Mouse (Mus musculus) hindbrain, embryonic 12.5 days (tissue): ENCODE results near the gene Gdf10. TPM values are rescaled to one million over a fixed set of nuclear protein-coding genes. Genes with fewer than 3 reads are reported as not detected.
A peak's percentile ranks its signal among the peaks of the same experiment; 100 is the strongest.

ENCODE experiments used
- ATAC-seq: fragments of 200-750 bp; cut with Nextera tagmentation; 2 replicates; pipeline ENCODE4 v1.8.0; 2017; ENCODE audit warnings: moderate TSS enrichment; ENCODE audit not compliant: low FRiP score
- H3K27ac ChIP-seq: fragments of 300-500 bp; sonication (generic); 2 replicates; pipeline ENCODE4 v1.5.1; 2016; ENCODE audit warnings: mild to moderate bottlenecking
- H3K27me3 ChIP-seq: fragments of 300-500 bp; sonication (generic); 2 replicates; pipeline ENCODE4 v1.6.1; 2016; ENCODE audit warnings: mild to moderate bottlenecking
- H3K36me3 ChIP-seq: fragments of 300-500 bp; sonication (generic); 2 replicates; pipeline ENCODE4 v1.6.1; 2016; ENCODE audit warnings: mild to moderate bottlenecking
- H3K4me1 ChIP-seq: fragments of 300-500 bp; sonication (generic); 2 replicates; pipeline ENCODE4 v1.6.1; 2016
- H3K4me2 ChIP-seq: fragments of 300-500 bp; sonication (generic); replicated peaks from 2 replicates; pipeline ENCODE4 v1.6.1; 2016; ENCODE audit warnings: mild to moderate bottlenecking
- H3K4me3 ChIP-seq: fragments of 300-500 bp; sonication (generic); 2 replicates; pipeline ENCODE4 v1.5.1; 2016; ENCODE audit warnings: mild to moderate bottlenecking
- H3K9ac ChIP-seq: fragments of 300-500 bp; sonication (generic); 2 replicates; pipeline ENCODE4 v1.6.1; 2016; ENCODE audit warnings: mild to moderate bottlenecking, moderate library complexity
- H3K9me3 ChIP-seq: fragments of 300-500 bp; sonication (generic); replicated peaks from 2 replicates; pipeline ENCODE4 v1.6.1; 2016; ENCODE audit warnings: mild to moderate bottlenecking
- WGBS: fragments of 180-500 bp; shearing (Covaris S2); methylation state at CpG from one replicate; pipeline ENCODE4 v1.1.7; 2016; 5-methylcytosine and 5-hydroxymethylcytosine counted together
- polyA plus RNA-seq: library from polyadenylated mRNA; unstranded; fragments of >200 nt; fragmentation: Nextera tagmentation; extraction: Ambion mirVana; gene quantifications from 2 replicates; pipeline ENCODE4 v1.2.1, GENCODE M21; 2016

Gdf10 gene
- polyA plus RNA-seq = 17.8 and 23.7 TPM in 2 replicates

DNA sequence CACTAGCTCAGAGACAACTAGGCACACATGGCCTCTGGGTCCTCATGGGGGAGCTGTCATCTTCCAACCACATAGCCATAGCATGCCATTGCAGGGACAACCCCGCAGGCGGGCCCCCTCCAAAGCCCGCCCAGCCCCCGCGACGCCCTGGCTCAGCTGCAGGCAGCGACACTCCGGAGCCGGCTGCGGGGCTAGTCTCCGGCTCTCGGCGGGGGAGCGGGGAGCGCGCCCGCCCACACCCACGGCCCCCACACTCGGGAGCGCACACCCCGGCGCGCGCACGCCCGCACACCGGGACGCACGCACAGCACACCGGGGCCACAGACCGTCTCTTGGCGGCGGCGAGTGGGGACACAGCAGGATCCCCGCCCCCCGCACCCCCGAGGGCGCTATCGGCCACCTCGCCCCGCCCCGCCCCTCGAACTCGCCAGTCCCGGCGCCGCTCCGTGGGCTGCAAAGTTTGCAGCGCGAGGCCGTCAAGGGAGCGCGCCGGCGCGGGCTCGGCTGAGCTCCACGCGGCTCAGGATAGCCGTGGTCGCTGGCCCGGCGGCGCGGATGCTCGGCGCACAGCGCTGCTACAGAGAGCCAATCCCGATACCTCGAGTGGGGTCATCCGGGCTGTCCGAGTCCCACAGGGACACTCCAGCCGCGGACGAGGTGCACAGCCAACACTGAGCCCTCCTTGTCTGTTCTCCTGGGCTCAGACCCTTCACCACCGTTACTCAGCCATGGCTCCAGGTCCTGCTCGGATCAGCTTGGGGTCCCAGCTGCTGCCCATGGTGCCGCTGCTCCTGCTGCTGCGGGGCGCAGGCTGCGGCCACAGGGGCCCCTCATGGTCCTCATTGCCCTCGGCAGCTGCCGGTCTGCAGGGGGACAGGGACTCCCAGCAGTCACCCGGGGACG lies at the start of gene Gdf10:
TSS of gene Gdf10 (plus strand) at position 420 of the 903 bp plus-strand sequence.
- peak; percentile 80 for ATAC-seq
- Histone ChIP-seq H3K4me2 (peak within 1 kb of the TSS; percentile 100), H3K4me1 (peaks cover 25% of the 10 kb centered on the region), H3K9ac (peak within 1 kb of the TSS; percentile 62), H3K36me3 (no peaks in the 10 kb centered on the region), H3K9me3 (no peaks in the 10 kb centered on the region), H3K27ac (peak within 1 kb of the TSS; percentile 62), H3K4me3 (peak within 1 kb of the TSS; percentile 70), H3K27me3 (peaks cover 68% of the 10 kb centered on the region)
- WGBS = under 1% methylated on average over 72 of the region's 85 CpGs

DNA sequence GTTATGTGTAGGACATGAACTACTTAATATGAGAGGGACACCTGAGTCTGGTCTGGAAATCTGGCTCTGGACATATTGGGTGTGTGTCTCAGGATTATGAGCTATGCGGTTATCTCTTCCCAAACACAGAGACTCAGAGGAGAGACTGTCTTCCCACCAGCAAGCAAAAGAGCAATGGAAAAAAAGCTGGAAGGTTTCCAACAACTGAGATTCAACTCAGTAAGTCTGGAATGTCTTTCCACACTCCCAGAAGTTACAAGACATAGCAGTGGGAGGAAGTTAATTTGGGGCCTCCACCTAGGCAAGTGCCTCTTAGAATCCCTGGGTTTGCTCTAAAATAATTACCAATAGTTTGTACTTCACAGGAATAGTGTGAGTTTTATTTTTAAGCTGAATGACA lies 44.6 kb upstream of the Gdf10 start:
- Histone ChIP-seq H3K36me3 (no peaks in the 10 kb centered on the region), H3K9me3 (no peaks in the 10 kb centered on the region), H3K27ac (no peak overlapping the region), H3K4me3 (no peak overlapping the region), H3K9ac (no peak overlapping the region), H3K27me3 (no peaks in the 10 kb centered on the region), H3K4me2 (no peak overlapping the region), H3K4me1 (peaks cover 5% of the 10 kb centered on the region; the same call in 1 of the 2 replicates)
- no peak for ATAC-seq
- 89% methylated on average over 1 of the region's 1 CpGs for WGBS

DNA sequence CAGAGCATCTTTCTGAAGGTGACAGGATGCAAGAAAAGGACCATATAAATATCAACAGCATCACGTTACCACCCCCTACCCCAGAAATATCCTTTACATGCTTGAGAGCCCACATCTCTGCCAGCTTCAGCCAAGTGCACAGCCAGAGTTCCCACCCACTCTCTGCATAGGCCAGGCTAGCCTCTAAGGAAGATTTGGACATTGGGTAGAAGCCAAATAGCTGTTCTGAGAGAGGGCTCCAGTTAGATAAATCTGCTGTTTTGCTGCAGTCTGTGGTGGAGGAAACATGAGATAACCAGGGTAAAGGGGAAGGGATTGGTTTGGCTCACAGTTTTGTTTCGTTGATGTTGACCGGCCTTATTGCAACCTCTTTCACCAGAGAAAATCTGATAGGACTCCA lies 43.2 kb upstream of the Gdf10 start:
- ATAC-seq = no peak
- Histone ChIP-seq H3K27ac (no peak overlapping the region), H3K9ac (no peak overlapping the region), H3K36me3 (no peaks in the 10 kb centered on the region), H3K4me3 (no peak overlapping the region), H3K9me3 (no peaks in the 10 kb centered on the region), H3K4me2 (no peak overlapping the region), H3K27me3 (no peaks in the 10 kb centered on the region), H3K4me1 (peaks cover 5% of the 10 kb centered on the region; the same call in 1 of the 2 replicates)
- WGBS = 90% methylated on average over 3 of the region's 3 CpGs

DNA sequence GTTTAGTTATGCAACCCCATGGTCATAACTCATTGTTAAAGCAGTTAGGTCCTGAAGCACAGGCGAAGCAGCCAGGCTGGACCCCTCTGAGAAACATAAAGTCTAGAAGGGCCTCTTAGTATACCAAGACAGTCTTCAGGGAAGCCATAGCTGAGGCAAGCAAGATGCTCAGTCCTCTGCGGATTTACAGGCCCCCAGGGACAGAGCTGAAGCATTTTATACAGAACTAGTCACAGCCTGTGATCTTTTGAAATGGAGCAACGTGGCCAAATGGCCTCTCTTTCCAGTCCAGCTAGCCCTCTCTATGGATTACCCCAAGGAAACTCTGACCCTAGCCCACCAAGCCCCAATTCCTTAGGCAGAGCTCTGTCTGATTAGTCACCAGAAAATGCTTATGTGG lies 41.9 kb upstream of the Gdf10 start:
- H3K4me2 ChIP-seq = no peak overlapping the region
- H3K4me3 ChIP-seq = no peak overlapping the region
- peaks cover 5% of the 10 kb centered on the region; the same call in 1 of the 2 replicates for H3K4me1 ChIP-seq
- no peak for ATAC-seq
- H3K36me3 ChIP-seq = no peaks in the 10 kb centered on the region
- no peak overlapping the region for H3K27ac ChIP-seq
- H3K27me3 ChIP-seq = no peaks in the 10 kb centered on the region
- no peaks in the 10 kb centered on the region for H3K9me3 ChIP-seq
- WGBS = 79% methylated on average over 3 of the region's 3 CpGs
- no peak overlapping the region for H3K9ac ChIP-seq

- WGBS = 60% methylated on average over 4 of the region's 4 CpGs
- no peak overlapping the region for H3K4me3 ChIP-seq
- no peaks in the 10 kb centered on the region for H3K9me3 ChIP-seq
- H3K4me2 ChIP-seq = no peak overlapping the region
- H3K27me3 ChIP-seq = no peaks in the 10 kb centered on the region
- no peak overlapping the region for H3K9ac ChIP-seq
- no peak overlapping the region for H3K27ac ChIP-seq
- no peaks in the 10 kb centered on the region for H3K36me3 ChIP-seq
- ATAC-seq = no peak
- peaks cover 5% of the 10 kb centered on the region; the same call in 1 of the 2 replicates for H3K4me1 ChIP-seq
Observed at GRCm38 (mm10) chr14:33883046-33883445, 40.3 kb upstream of the Gdf10 start.

GRCm38 (mm10) chr14:33885466-33885865 lies 37.9 kb upstream of the Gdf10 start:
- Histone ChIP-seq H3K9me3 (no peaks in the 10 kb centered on the region), H3K9ac (no peak overlapping the region), H3K4me3 (no peak overlapping the region), H3K4me2 (no peak overlapping the region), H3K36me3 (no peaks in the 10 kb centered on the region), H3K27me3 (no peaks in the 10 kb centered on the region), H3K27ac (no peak overlapping the region), H3K4me1 (peaks cover 12% of the 10 kb centered on the region)
- ATAC-seq = no peak
- 85% methylated on average over 11 of the region's 11 CpGs for WGBS

DNA sequence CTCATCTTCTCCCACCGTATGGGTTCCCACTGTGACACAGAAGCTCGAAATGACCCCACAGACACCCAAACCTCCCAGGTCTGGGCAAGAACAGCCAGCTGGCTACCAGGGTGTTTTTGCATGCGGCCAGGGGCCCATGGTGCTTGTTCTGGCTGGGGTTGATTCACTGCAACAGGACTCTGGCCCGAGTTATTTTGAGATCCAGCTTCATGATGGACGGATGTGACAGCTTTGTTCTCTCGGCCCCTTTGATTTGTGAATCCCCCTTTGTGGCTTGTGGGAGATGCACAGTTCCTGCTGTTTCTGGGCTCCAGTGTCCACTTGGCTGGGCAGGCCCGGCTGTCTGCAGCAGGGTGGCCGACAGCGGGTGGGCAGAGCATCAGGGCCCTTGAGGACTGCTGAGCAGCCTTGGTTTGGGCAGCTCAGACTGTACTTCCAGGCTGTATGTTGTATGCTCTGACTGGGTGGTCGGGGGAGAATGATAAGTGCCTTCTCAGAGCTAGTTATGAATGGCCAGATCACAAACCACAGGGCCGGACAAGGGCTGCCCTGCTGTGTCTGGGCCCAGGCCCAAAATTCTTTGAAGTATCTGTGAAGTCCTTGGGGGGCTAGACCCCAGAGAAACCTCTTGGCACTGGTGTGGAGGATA lies 34.9 kb upstream of the Gdf10 start:
- Histone ChIP-seq H3K4me3 (no peak overlapping the region), H3K27me3 (no peaks in the 10 kb centered on the region), H3K9ac (no peak overlapping the region), H3K27ac (no peak overlapping the region), H3K36me3 (no peaks in the 10 kb centered on the region), H3K4me2 (no peak overlapping the region), H3K4me1 (peaks cover 7% of the 10 kb centered on the region), H3K9me3 (no peaks in the 10 kb centered on the region)
- ATAC-seq = no peak
- 46% methylated on average over 11 of the region's 11 CpGs for WGBS

- Histone ChIP-seq H3K4me1 (peaks cover 7% of the 10 kb centered on the region), H3K4me2 (no peak overlapping the region), H3K9ac (no peak overlapping the region), H3K36me3 (no peaks in the 10 kb centered on the region), H3K27ac (no peak overlapping the region), H3K9me3 (no peaks in the 10 kb centered on the region), H3K4me3 (no peak overlapping the region), H3K27me3 (no peaks in the 10 kb centered on the region)
- WGBS = 80% methylated on average over 3 of the region's 3 CpGs
- ATAC-seq = no peak
Observed at GRCm38 (mm10) chr14:33889971-33890370, 33.4 kb upstream of the Gdf10 start.

DNA sequence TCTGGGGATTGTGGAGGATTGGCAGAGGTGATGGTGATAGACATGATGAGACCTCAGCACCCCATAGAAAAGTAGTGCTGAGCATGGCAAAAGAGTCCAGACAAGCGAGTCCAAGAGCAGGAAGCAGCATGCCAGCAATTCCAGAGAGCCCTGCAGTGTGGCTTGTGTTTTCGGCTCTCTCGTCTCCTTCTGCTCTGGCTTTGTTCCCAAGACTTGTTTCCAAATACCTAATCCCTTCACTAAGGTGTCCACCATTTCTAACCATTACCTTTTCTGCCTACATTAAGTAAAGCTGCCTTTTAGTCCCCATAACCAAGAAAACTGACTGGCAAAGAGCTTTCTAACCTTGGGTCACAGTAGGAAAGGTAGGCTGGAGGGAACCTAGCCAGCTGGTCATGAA lies 31.9 kb upstream of the Gdf10 start:
- 92% methylated on average over 3 of the region's 3 CpGs for WGBS

DNA sequence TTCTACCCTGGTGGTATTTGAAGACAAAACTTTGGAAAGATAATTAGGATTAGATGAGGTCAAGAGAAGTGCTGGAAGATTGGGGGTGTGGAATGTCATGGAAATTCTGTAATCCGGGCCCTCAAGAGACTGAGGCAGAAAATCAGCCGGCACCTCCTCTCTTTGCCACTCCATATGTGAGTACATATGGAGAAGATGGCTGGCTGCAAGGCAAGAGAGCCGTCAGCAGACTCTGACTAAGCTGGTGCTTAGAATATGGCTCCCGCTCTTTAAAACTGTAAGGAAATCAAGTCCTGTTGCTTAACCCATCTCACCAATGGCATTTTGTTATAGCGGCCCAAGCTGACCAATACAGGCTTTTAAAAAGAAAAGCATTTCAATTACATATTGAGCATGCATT lies 27.6 kb upstream of the Gdf10 start:
- Histone ChIP-seq H3K27me3 (no peaks in the 10 kb centered on the region), H3K27ac (no peak overlapping the region), H3K4me3 (no peak overlapping the region), H3K36me3 (no peaks in the 10 kb centered on the region), H3K9me3 (no peaks in the 10 kb centered on the region), H3K4me2 (no peak overlapping the region), H3K4me1 (peaks cover 7% of the 10 kb centered on the region; the same call in 1 of the 2 replicates), H3K9ac (no peak overlapping the region)
- ATAC-seq = no peak
- WGBS = 86% methylated on average over 5 of the region's 5 CpGs

More for the DNA sequence above, 31.9 kb upstream of the Gdf10 start:
- Histone ChIP-seq H3K9ac (no peak overlapping the region), H3K27ac (no peak overlapping the region), H3K27me3 (no peaks in the 10 kb centered on the region), H3K4me3 (no peak overlapping the region), H3K36me3 (no peaks in the 10 kb centered on the region), H3K4me2 (no peak overlapping the region), H3K9me3 (no peaks in the 10 kb centered on the region), H3K4me1 (peaks cover 9% of the 10 kb centered on the region)
- ATAC-seq = no peak

DNA sequence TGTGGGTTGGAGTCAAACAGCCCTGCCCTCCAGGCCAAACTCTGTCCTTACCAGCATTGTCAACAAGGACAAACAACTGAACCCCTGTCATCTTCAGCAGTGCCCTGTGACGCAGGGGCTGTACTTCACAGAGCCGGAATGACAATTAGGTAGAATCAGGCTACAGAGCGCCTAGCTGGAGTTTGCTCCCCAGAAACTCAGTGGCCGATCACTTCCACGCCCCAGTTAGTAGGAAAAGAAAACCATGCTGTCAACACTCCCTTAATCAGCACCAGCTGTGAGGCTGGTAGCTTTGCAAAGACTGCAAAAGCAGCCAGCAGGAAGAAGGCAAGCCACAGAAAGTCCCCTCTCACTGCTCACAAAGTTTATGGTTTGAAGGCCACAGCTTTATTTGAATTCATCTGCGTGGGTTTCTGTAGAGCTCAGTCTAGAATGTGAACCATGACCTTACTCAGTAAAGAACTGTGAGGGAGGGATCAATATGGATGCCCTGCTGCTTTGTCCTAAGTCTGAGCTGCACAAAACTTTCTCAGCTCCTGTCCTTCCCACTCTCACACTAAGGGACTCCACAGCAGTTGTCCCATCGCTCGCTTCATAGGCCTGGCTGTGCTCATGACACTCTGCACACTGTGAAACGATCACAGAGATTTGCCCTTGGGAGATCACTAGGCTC lies 26.6 kb upstream of the Gdf10 start:
- 31% methylated on average over 9 of the region's 9 CpGs for WGBS
- no peaks in the 10 kb centered on the region for H3K36me3 ChIP-seq
- H3K4me2 ChIP-seq = no peak overlapping the region
- no peak for ATAC-seq
- no peaks in the 10 kb centered on the region for H3K27me3 ChIP-seq
- no peak overlapping the region for H3K4me3 ChIP-seq
- no peak overlapping the region for H3K9ac ChIP-seq
- H3K27ac ChIP-seq = peak overlapping the region; percentile 64
- H3K9me3 ChIP-seq = no peaks in the 10 kb centered on the region
- H3K4me1 ChIP-seq = peaks cover 7% of the 10 kb centered on the region; the same call in 1 of the 2 replicates

- H3K9me3 ChIP-seq = no peaks in the 10 kb centered on the region
- no peak overlapping the region for H3K4me3 ChIP-seq
- H3K36me3 ChIP-seq = no peaks in the 10 kb centered on the region
- no peak overlapping the region for H3K27ac ChIP-seq
- 95% methylated on average over 4 of the region's 4 CpGs for WGBS
- no peak for ATAC-seq
- no peak overlapping the region for H3K9ac ChIP-seq
- H3K4me2 ChIP-seq = no peak overlapping the region
- no peaks in the 10 kb centered on the region for H3K4me1 ChIP-seq
- no peaks in the 10 kb centered on the region for H3K27me3 ChIP-seq
Observed at GRCm38 (mm10) chr14:33902783-33903182, 20.6 kb upstream of the Gdf10 start.
